Mouse (Mus musculus) liver, adult 2 months (tissue): ENCODE measurements at regions not wholly inside any gene's neighbourhood (a gene's known extent, or its start where the extent isn't known, plus 50 kb on each side); places are given as distances from the start of the nearest gene placed in this dataset.

ENCODE experiments used
- CTCF ChIP-seq: fragments of 200-500 bp; IDR thresholded peaks from 2 replicates; pipeline ENCODE4 v1.5.1; 2011; ENCODE audit warnings: low read depth, low read length, control low read depth
- POLR2A ChIP-seq: fragments of 200-500 bp; IDR thresholded peaks from 2 replicates; pipeline ENCODE4 v1.6.1; 2011; ENCODE audit warnings: low read length, control low read depth; ENCODE audit not compliant: insufficient read depth; ENCODE audit errors: extremely low read depth

DNA sequence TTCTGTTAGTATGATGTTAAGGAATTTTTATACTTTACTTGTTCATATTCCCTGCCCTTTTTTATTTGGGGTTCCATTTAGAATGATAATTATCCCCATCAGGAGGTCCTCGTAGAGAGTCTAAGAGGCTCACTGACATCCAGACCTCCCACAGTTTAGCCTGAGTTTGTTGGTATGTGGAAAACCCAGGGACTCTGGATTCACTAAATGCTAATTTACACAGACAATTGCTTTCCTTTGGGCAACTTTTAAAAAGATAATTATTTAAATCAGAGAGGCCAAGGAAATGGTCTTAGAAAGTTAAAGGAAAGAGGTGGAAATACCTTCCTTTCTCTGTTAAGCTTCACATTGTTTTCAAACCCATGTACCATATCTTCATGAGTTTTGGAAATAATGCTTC lies 312.7 kb upstream of the Xrcc4 start:
- no peak for TF ChIP-seq CTCF
- no peak for TF ChIP-seq POLR2A
